Mouse (Mus musculus): ENCODE measurements at regions not wholly inside any gene's neighbourhood (a gene's known extent, or its start where the extent isn't known, plus 50 kb on each side); places are given as distances from the start of the nearest gene placed in this dataset.

GRCm38 (mm10) chr8:116372056-116372455, 132.7 kb upstream of the Dynlrb2 start:
- TF ChIP-seq CTCF (IDR thresholded peaks at IDR 0.05; ENCODE audit: control insufficient read depth, insufficient read depth, insufficient replicate concordance, low read depth, low read length) (no peak), POLR2A (IDR thresholded peaks at IDR 0.05; ENCODE audit: control insufficient read depth, low read depth, low read length) (no peak)
